Mouse (Mus musculus) right cerebral cortex, postnatal 10 days (tissue): ENCODE measurements around the gene Olfr412.
A peak's percentile ranks its signal among the peaks of the same experiment; 100 is the strongest.

Experiments
- DNase-seq, 2 experiments: peaks; one replicate each; pipeline ENCODE4 v3.0.0; 2021; ENCODE audit warnings: low spot score in 2 of 2

The Olfr412 gene

GRCm38 (mm10) chr11:74361769-74362168 is at the start of gene Olfr412:
Gene Olfr412, plus strand, starts transcription at chr11:74362069.
- DNase-seq: no peak

GRCm38 (mm10) chr11:74326044-74326443 is 35.8 kb upstream of the Olfr412 start:
- no peak for DNase-seq

- DNase-seq: no peak
Observed at GRCm38 (mm10) chr11:74328781-74329180, 33.1 kb upstream of the Olfr412 start.

- no peak for DNase-seq
Observed at GRCm38 (mm10) chr11:74337931-74338330, 23.9 kb upstream of the Olfr412 start, which contains the start of gene Olfr410. Gene Olfr410, minus strand, starts transcription at chr11:74338031.

GRCm38 (mm10) chr11:74352550-74352949 is 9.3 kb upstream of the Olfr412 start, which contains the start of gene Olfr411:
Gene Olfr411, minus strand, starts transcription at chr11:74352650.
- no peak for DNase-seq

GRCm38 (mm10) chr11:74371393-74372100 is 9.7 kb downstream of the Olfr412 start:
- DNase-seq: peak; percentile 82 to 87

- peak; percentile 87 to 89 for DNase-seq
Observed at GRCm38 (mm10) chr11:74376847-74377246, 15.0 kb downstream of the Olfr412 start.

GRCm38 (mm10) chr11:74379166-74379873 is 17.5 kb downstream of the Olfr412 start:
- DNase-seq: no peak

GRCm38 (mm10) chr11:74385674-74386073 is 23.8 kb downstream of the Olfr412 start:
- DNase-seq: no peak

GRCm38 (mm10) chr11:74387203-74387602 is 25.3 kb downstream of the Olfr412 start:
- DNase-seq: no peak

- no peak for DNase-seq
Observed at GRCm38 (mm10) chr11:74391899-74392298, 30.0 kb downstream of the Olfr412 start.

GRCm38 (mm10) chr11:74392903-74393302 is 31.0 kb downstream of the Olfr412 start:
- DNase-seq: no peak

- peak; percentile 64 to 65 for DNase-seq
Observed at GRCm38 (mm10) chr11:74393489-74393888, 31.6 kb downstream of the Olfr412 start.

- DNase-seq: no peak
Observed at GRCm38 (mm10) chr11:74395583-74395982, 33.7 kb downstream of the Olfr412 start.

GRCm38 (mm10) chr11:74402126-74402525 is 40.3 kb downstream of the Olfr412 start:
- DNase-seq: no peak

- no peak for DNase-seq
Observed at GRCm38 (mm10) chr11:74404216-74404615, 42.3 kb downstream of the Olfr412 start.

- no peak for DNase-seq
Observed at GRCm38 (mm10) chr11:74405201-74405600, 43.3 kb downstream of the Olfr412 start.

- DNase-seq: peak; percentile 96 to 97
Observed at GRCm38 (mm10) chr11:74408587-74409446, 46.9 kb downstream of the Olfr412 start.

GRCm38 (mm10) chr11:74409447-74409754 is 47.5 kb downstream of the Olfr412 start:
- no peak for DNase-seq

- peak; percentile 73 to 74 for DNase-seq
Observed at GRCm38 (mm10) chr11:74409757-74410174, 47.9 kb downstream of the Olfr412 start.

GRCm38 (mm10) chr11:74411943-74412342 is 50.1 kb downstream of the Olfr412 start:
- no peak for DNase-seq

GRCm38 (mm10) chr11:74412462-74412861 is 50.6 kb downstream of the Olfr412 start:
- no peak for DNase-seq
